Mouse (Mus musculus): ENCODE data around the gene Shc2. TPM values are rescaled to one million over a fixed set of nuclear protein-coding genes. Genes with fewer than 3 reads are reported as not detected.

Shc2 gene
- total RNA-seq, 2 experiments from 2014 or later = 3.2 to 7.5 TPM

DNA sequence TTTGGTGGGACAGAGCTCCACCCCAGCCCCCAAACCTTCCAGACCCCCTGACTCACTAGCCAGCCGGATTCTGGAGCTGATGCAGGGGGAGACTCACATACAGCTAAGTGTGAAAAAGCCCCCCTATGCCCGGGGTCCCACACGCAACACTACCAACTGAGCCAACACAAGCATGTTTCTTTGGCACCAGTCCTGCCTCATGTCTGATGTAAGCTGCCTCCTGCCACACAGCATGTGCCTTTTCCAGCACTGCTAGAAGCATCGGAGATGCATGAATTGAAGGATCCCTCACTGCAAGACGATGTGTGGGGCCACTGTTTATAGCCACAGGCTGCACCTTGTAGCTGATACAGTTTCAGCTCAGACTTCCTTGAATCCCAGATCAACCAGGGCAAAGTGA lies 9.3 kb downstream of the Shc2 start:
- intact Hi-C loops (cut with DNase I) = no loop called here
- TF ChIP-seq CTCF (IDR thresholded peaks at IDR 0.05) = no peak
- DNase-seq = no peak
- Histone ChIP-seq H3K4me3 (no peak overlapping the region), H3K27ac (no peak overlapping the region)

DNA sequence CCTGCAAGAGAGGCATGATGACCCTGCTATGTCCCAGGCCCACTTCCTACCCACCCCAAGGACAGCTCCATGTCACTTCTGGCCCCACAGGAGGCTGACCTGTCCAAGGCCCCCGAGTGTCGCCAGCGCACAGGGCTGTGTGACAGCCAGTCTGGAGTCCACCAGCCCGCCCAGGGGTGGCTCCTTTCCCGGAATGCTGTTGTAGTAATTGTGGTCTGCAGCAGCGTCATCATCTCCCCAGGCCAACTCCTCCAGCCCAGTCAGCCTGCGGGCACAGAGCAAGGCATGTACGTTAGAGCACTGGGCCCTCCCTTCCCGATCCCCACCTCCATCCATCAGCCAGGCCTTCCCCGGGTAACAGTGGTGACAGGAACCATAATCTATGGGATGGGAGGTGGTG lies 11.6 kb downstream of the Shc2 start:
- H3K4me3 ChIP-seq = no peak overlapping the region
- peak; percentile 40 for DNase-seq
- TF ChIP-seq CTCF (IDR thresholded peaks at IDR 0.05) = no peak
- no peak overlapping the region for H3K27ac ChIP-seq
- intact Hi-C loops (cut with DNase I) = no loop called here

DNA sequence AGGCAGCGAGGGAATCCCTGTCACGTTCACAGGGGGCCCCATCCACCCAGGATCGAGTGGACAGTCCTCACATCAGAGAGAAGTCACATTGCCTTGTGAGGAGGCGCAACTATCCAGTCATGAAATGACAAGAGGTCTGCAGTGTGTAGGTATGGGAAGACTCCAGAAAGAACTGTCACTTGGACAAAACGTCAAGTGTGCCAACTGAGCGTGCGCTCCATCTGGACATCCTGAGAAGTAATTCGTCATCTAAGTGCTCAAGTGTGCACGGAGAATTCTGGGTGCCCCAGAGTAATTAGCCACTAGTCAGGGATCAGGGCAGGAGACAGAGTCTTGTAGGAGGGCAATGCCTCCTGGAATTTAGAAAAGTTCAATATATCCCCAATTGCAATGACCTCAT lies 12.3 kb downstream of the Shc2 start:
- intact Hi-C loops (cut with DNase I) = no loop called here
- Histone ChIP-seq H3K4me3 (no peak overlapping the region), H3K27ac (no peak overlapping the region)
- DNase-seq = no peak
- TF ChIP-seq CTCF (IDR thresholded peaks at IDR 0.05) = no peak

DNA sequence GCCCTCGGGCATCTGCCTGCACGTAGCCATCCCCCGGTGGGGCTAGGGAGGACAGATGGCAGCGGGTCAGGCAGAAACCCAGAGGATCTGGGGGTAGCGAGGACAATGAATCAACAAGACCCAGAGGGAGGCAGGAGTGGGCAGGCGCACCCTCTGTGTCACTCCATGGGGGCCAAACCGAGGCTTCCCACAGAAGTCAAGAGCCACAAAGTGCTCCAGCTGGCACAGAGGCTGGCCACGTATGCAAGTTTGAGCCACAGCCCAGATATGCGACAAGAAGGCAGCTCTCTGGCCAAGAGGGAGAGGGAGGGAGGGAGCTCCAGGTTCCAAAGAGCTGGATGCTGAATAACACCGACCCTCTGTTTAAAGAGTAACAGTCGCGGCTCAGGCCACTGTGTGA lies 13.8 kb downstream of the Shc2 start:
- no peak overlapping the region for H3K27ac ChIP-seq
- TF ChIP-seq CTCF (IDR thresholded peaks at IDR 0.05) = no peak
- intact Hi-C loops (cut with DNase I) = no loop called here
- H3K4me3 ChIP-seq = no peak overlapping the region
- peak; percentile 68 for DNase-seq

DNA sequence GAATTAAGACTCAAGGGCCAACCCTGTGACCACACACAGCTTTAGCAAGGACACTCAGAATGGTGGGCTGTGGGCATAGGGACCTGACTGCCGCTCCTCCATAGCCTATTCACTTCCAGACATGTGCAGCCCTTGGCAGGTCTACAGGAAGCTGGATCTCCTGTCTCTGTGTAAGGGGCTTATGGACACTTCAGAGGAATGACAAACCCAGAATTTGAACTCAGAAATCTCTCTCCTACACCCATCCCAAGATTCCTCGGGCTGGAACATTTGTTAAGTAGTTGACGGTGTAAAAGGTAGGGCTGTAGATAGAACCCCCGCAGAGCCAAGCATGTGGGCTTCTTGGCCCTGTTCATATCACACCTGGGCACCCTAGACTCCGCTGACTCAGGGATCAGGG lies 21.3 kb downstream of the Shc2 start:
- intact Hi-C loops (cut with DNase I) = no loop called here
- TF ChIP-seq CTCF (IDR thresholded peaks at IDR 0.05) = no peak
- no peak overlapping the region for H3K4me3 ChIP-seq
- no peak for DNase-seq
- no peak overlapping the region for H3K27ac ChIP-seq

DNA sequence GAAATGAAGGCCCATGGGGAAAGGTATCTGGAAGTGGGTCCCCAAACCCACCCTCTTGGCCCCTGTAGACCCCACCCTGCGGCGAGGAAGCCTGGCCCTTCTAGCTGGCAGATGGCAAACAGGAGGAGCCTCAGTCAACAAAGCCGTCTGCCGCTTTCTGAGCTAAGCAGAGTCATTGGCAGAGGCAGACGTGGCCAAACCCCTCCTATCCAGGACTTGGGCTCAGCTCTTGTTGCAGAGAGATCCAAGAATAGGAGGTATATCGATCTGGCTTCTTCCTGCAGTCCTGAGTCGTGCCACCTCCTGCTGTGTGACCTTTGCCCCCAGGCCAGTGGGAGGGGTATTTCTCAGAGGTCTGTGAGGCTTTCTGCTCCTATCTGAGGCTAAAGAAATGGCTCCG lies 21.9 kb downstream of the Shc2 start:
- intact Hi-C loops (cut with DNase I) = no loop called here
- TF ChIP-seq CTCF (IDR thresholded peaks at IDR 0.05) = no peak
- Histone ChIP-seq H3K4me3 (no peak overlapping the region), H3K27ac (no peak overlapping the region)
- DNase-seq = peak; percentile 21

DNA sequence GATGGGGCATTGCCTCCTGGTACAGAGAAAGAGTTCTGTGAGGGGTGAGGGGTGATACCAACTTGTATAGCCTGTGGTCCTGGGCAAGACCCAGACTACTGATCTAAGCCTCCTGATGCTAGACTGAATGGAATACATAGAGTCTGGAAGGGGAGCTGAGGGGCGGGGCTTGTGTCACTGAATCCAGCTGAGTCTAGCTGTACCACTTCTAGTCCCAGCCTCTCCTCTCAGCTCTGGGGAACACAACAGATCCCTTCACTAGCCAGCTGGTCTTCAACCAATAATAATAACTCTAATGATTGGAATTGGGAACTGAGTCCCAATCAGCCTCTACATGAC lies 23.4 kb downstream of the Shc2 start:
- intact Hi-C loops (cut with DNase I) = loop anchor here (5.0 kb wide), 1 partner anchor 33 kb away; the partner anchor contains the start of gene Odf3l2
- TF ChIP-seq CTCF (IDR thresholded peaks at IDR 0.05) = no peak
- DNase-seq = no peak
- H3K4me3 ChIP-seq = peak overlapping the region; percentile 77
- no peak overlapping the region for H3K27ac ChIP-seq

DNA sequence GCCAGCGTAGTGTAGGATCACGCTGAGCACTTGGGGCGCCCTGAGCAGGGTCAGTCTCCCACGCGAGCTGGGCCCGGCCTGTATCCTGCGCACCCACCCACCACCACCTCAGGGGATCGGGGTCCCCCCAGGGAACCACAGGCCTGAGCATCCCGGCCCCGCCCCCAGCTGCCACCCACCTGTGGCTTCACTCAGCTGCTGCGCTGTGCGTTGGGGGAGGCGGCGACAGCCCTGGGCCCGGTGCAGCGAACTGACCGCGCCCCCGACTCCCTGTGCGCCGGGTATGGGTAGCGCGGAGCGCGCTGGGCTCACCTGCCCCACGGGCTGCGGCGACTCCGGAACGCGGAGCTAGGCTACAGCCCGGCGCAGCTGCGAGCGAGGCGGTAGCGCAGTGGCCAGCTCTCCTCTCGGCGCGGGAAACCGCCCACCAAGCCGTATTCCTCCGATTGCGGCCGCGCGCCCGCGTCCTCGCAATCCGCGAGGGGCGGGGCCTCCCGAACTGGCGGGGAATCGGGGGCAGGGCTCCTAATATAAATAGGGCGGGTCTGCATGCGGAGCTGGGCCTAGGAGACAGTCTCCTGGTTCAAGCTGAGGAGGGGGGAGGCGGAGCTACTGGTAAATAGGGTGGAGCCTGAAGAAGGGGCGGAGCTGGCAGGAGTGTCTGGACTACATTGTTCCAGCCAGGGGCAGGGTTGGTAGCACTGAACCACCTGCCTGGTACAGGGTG lies 24.0 kb downstream of the Shc2 start, which contains the start of gene C2cd4c:
Gene C2cd4c (minus strand): TSS at position 448 of the 727 bp plus-strand sequence.
- peak; percentile 73 for DNase-seq
- intact Hi-C loops (cut with DNase I) = loop anchor here (5.0 kb wide), 1 partner anchor 34 kb away; the partner anchor contains the start of gene Odf3l2
- no peak for TF ChIP-seq CTCF (IDR thresholded peaks at IDR 0.05)
- 0 out of 2 replicates have a peak within 1 kb of the TSS, but pooled peaks have one; percentile 2 for H3K27ac ChIP-seq
- H3K4me3 ChIP-seq = peak within 1 kb of the TSS; percentile 77

DNA sequence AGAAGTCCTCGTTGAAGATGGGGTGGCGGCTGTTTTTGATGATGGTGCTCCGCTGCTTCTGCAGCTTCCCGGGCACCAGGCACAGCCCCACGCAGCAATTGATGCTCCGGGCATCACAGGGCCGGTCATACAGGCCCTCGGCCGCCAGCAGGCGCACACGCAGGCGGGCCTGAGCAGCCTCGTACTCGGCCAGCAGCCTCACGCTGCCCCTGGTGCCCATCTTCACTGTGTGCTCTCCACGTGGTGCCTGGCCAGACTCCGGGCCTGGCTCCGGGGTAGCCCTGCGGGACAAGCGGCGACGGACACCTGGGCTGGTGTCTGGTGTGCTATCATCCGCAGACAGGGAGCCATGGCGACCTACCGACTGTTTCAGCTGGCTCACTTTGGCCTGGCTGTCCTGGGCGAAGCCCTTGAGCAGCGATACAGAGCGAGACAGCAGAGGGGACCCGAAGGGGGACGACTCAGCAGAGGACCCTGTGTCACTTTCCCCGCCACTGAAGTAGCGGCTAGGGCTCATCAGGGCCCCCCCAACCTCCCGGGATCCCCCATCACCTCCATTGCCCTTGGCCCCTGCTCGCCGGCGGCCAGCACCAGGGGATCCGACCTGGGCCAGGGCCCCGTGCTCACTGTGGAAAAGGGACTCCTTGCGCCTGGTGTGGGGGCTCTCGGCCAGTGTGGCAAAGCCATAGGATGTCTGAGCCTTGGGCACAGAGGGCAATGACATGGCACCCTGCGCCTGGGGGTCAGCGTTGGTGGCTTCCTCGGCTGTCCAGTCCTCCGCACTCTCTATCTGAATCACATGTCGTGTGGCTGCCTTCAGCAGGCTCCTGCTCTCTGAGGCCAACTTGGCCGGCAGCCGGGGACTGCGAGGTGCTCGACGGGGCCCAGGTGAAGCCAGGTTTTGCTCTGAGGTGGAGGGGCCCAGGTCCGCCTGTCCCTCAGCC lies 25.3 kb downstream of the Shc2 start:
- TF ChIP-seq CTCF (IDR thresholded peaks at IDR 0.05) = peak; percentile 52
- Histone ChIP-seq H3K27ac (no peak overlapping the region), H3K4me3 (peak overlapping the region; percentile 36)
- intact Hi-C loops (cut with DNase I) = loop anchor here (5.0 kb wide), 1 partner anchor 35 kb away; the partner anchor contains the start of gene Odf3l2
- DNase-seq = peak; percentile 57

DNA sequence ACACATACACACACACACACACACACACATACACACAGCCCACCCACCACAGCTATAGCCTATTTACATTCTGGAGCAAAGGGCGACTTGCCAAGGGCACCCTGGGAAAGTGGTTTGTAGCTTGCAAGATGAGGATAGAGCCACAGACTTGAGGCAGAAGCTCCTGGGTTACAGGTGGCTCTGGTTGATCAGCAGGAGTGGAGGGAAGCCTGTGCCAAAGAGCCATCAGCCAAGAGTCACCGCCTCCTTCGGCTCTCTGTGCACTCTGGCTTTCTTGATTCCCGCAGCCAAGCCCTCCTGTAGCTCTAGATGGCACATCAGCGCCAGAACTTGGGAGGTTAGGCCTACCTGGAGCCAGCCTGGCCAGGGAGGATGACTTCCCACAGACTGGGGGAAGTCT lies 26.4 kb downstream of the Shc2 start:
- Histone ChIP-seq H3K4me3 (no peak overlapping the region), H3K27ac (no peak overlapping the region)
- TF ChIP-seq CTCF (IDR thresholded peaks at IDR 0.05) = no peak
- no peak for DNase-seq
- intact Hi-C loops (cut with DNase I) = loop anchor here (5.0 kb wide), 1 partner anchor 36 kb away; the partner anchor contains the start of gene Odf3l2

DNA sequence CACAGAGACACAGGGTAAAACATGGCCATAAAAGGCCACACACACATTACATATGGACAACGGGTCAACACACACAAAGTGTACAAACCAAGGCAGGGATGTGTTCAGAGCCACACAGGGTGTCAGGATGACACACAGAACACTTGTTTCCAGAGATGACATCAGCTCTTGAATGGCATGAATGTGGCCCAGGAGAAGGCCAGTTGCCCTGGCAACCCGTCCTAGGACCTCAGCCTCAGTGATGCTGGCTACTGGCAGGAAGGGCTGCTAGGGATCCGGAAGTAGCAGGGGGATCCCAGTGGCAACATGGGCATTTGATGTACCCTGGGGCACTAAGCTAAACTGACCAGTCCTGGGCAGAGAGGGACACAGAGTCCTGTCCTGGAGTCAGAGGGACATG lies 28.4 kb downstream of the Shc2 start:
- no peak for TF ChIP-seq CTCF (IDR thresholded peaks at IDR 0.05)
- intact Hi-C loops (cut with DNase I) = no loop called here
- no peak overlapping the region for H3K27ac ChIP-seq

DNA sequence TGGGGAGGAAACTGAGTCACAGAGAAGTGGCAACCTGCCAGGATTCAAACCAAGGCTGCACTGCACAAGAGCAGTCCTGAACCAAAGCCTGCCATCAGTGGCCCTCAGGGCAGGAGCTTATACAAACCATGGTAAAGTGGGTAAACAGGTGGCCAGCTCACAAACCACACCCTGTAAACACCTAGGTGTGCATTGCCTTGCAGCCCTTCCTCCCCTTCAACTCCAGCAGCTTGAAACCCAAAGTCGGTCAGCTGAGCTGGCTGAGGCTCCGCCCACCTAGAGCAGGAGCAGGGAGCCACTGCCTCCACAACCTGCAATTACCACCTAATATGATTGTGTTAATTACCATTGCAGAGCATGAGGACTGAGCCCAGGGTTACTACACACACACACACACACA lies 29.8 kb downstream of the Shc2 start:
- Histone ChIP-seq H3K27ac (no peak overlapping the region), H3K4me3 (no peak overlapping the region)
- no peak for TF ChIP-seq CTCF (IDR thresholded peaks at IDR 0.05)
- intact Hi-C loops (cut with DNase I) = no loop called here
- DNase-seq = no peak

More for the DNA sequence above, 28.4 kb downstream of the Shc2 start:
- DNase-seq = no peak
- no peak overlapping the region for H3K4me3 ChIP-seq

DNA sequence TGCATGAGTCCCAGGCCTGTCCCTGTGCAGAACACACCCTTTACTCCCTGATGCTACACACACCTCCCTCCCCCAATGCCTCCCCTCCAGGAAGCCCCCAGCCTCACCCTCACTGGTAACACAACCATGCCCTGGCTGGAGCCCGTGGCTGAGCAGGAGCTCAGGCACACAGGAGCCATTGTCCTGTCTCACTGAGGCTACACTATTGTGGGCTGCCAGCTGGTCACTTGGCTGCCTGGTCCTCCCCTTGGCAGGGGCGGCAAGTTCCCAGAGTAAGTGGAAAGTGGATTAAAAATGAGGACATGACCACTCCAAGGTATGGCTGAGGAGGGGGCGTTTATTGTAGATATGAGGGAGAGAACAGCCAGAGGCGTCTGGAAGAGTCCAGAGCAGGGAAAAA lies 31.2 kb downstream of the Shc2 start:
- H3K4me3 ChIP-seq = no peak overlapping the region
- no peak overlapping the region for H3K27ac ChIP-seq
- DNase-seq = no peak
- intact Hi-C loops (cut with DNase I) = no loop called here
- no peak for TF ChIP-seq CTCF (IDR thresholded peaks at IDR 0.05)

All from gastrocnemius, adult 2 months (tissue).